Mouse (Mus musculus): Measurements from ENCODE around the gene Ndel1. TPM values are rescaled to one million over a fixed set of nuclear protein-coding genes. Genes with fewer than 3 reads are reported as not detected.
A peak's percentile ranks its signal among the peaks of the same experiment; 100 is the strongest.
"Not testable (repeated sequence)": the region's sequence is repeated elsewhere in the genome, so short reads cannot be mapped to it uniquely, and the experiment has no call there.

The Ndel1 gene
- polyA plus RNA-seq, 1 experiment from 2014 or later, result 70.6 TPM

DNA sequence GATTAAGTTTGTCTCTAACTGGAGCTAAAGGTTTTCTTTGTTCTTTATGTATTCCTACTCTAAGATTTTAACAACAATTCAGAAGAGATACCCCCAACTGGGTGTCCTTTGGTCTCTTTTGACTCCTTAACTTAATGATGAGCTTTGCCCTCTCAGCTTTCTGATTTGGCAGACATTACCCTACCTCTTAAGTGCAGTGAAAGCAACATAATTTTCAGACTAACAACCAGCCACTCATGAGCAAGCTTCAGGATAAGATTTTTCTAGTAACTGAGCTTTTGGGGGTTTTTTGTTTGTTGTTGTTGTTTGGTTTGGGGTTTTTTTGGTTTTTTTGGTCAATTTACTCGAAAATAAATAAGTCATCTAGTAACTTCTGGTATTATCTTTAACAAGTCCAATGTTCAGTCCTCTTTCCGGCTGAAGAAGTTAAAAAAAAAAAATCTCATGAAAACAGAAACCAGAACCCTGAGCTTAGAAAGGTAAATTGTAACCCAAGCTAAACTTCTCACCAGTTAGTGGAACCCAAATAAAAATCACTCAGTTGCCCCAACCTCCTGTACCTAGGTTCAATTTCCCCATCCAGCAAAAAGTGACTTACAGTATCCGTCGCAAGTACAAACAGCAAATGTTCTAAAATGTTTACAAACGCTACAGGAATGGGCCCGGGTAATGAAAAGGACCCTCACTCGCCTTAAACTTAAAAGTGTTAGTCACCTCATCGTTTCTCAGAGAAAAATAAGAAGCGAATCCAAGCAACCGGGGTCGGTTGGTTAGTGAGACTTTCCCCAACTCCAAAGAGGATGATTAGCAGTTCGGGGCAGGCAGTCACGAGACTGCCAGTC, 19.8 kb downstream of the Ndel1 start:
- Histone ChIP-seq H3K36me3 (ENCODE audit: control insufficient read depth, insufficient read depth, low read length) (peaks cover 5% of the 10 kb centered on the region; the same call in 1 of the 2 replicates), H3K27me3 (ENCODE audit: control insufficient read depth, insufficient read depth, low read length) (no peaks in the 10 kb centered on the region), H3K4me2 (replicated peaks; ENCODE audit: low read depth, low read length) (peak overlapping the region; percentile 69), H3K4me1 (ENCODE audit: control insufficient read depth, insufficient read depth, low read length) (peaks cover 20% of the 10 kb centered on the region), H3K27ac (ENCODE audit: low read depth, low read length) (peak overlapping the region; percentile 97), H3K4me3 (ENCODE audit: low read length) (peak overlapping the region; percentile 97), H3K9me3 (ENCODE audit: control insufficient read depth, low read length) (no peaks in the 10 kb centered on the region), H3K9ac (ENCODE audit: low read depth, low read length) (peak overlapping the region; percentile 97)
- ATAC-seq (ENCODE audit: low FRiP score, low TSS enrichment), result no peak
- 2% methylated on average over 13 of the region's 13 CpGs for WGBS

DNA sequence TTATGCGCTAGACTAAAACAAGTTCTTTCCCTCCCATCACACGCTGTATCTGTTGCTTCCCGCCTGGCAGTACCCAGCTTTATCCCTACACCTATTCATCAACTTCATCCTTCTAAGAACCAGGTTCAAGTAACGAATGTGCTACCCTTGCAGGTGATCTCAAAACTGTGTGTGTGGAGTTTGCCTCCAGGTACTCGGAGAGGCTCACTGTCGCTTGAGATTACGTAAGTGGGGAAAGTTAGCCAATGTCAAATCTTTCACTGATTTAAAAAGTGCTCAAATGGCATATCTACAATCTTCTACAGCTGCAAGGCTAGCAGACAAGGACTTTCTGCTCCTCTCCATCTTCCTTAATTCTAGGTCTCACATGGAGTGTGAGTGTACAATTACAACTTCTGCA, 20.8 kb downstream of the Ndel1 start:
- no peak for ATAC-seq (ENCODE audit: low FRiP score, low TSS enrichment)
- no peaks in the 10 kb centered on the region for H3K9me3 ChIP-seq (ENCODE audit: control insufficient read depth, low read length)
- peak overlapping the region; percentile 69 for H3K4me2 ChIP-seq (replicated peaks; ENCODE audit: low read depth, low read length)
- H3K4me3 ChIP-seq (ENCODE audit: low read length), result peak overlapping the region; percentile 97; the same call in 1 of the 2 replicates
- peaks cover 20% of the 10 kb centered on the region for H3K4me1 ChIP-seq (ENCODE audit: control insufficient read depth, insufficient read depth, low read length)
- no peak overlapping the region for H3K27ac ChIP-seq (ENCODE audit: low read depth, low read length)
- H3K27me3 ChIP-seq (ENCODE audit: control insufficient read depth, insufficient read depth, low read length), result no peaks in the 10 kb centered on the region
- peak overlapping the region; percentile 97; the same call in 1 of the 2 replicates for H3K9ac ChIP-seq (ENCODE audit: low read depth, low read length)
- peaks cover 5% of the 10 kb centered on the region; the same call in 1 of the 2 replicates for H3K36me3 ChIP-seq (ENCODE audit: control insufficient read depth, insufficient read depth, low read length)
- WGBS, result 88% methylated on average over 7 of the region's 7 CpGs

DNA sequence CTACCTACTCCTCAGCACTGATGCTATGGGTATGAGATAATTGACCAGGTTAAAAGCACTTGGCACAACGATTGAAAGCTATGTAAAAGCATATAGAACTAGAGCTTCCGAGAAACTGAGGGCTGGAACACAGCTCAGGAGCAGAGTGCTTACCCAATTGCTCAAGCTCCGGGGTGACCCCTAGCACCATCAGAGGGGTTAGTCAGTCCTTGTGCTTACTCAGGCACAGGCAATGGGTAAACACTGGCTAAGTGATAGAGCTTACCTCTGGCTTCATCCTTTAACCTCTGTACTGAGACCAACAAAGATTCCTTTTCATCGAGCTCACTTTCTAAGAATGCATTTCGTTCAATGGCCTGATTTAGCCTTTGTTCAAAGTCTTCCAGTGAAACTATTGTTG, 32.1 kb downstream of the Ndel1 start:
- H3K4me2 ChIP-seq (replicated peaks; ENCODE audit: low read depth, low read length), result no peak overlapping the region
- H3K4me3 ChIP-seq (ENCODE audit: low read length), result no peak overlapping the region
- no peak for ATAC-seq (ENCODE audit: low FRiP score, low TSS enrichment)
- no peaks in the 10 kb centered on the region for H3K27me3 ChIP-seq (ENCODE audit: control insufficient read depth, insufficient read depth, low read length)
- H3K9ac ChIP-seq (ENCODE audit: low read depth, low read length), result no peak overlapping the region
- 96% methylated on average over 5 of the region's 5 CpGs for WGBS
- no peak overlapping the region for H3K27ac ChIP-seq (ENCODE audit: low read depth, low read length)
- H3K4me1 ChIP-seq (ENCODE audit: control insufficient read depth, insufficient read depth, low read length), result no peaks in the 10 kb centered on the region
- H3K9me3 ChIP-seq (ENCODE audit: control insufficient read depth, low read length), result no peaks in the 10 kb centered on the region
- peaks cover 67% of the 10 kb centered on the region for H3K36me3 ChIP-seq (ENCODE audit: control insufficient read depth, insufficient read depth, low read length)

DNA sequence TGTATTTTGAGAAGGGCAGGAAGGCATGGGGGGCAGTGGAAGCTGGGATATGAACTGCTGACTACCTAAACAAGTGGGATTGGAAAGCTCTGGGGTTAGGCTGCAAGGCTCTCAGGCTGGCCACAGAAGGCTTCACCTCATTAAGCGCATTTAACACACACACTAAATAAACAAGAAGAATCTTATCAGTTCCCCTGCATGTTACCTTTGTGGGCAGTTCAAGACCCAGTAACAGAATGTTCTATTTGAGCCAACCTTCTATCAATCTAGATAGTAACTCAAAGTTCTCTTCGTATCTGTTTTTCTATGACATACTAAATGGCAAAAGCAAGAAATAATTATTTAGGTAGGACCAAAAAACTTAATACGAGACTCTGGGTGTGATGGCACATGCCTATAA, 36.6 kb downstream of the Ndel1 start:
- Histone ChIP-seq H3K36me3 (ENCODE audit: control insufficient read depth, insufficient read depth, low read length) (peaks cover 75% of the 10 kb centered on the region), H3K9ac (ENCODE audit: low read depth, low read length) (no peak overlapping the region), H3K9me3 (ENCODE audit: control insufficient read depth, low read length) (no peaks in the 10 kb centered on the region), H3K4me1 (ENCODE audit: control insufficient read depth, insufficient read depth, low read length) (no peaks in the 10 kb centered on the region), H3K27me3 (ENCODE audit: control insufficient read depth, insufficient read depth, low read length) (no peaks in the 10 kb centered on the region), H3K4me2 (replicated peaks; ENCODE audit: low read depth, low read length) (no peak overlapping the region), H3K4me3 (ENCODE audit: low read length) (no peak overlapping the region), H3K27ac (ENCODE audit: low read depth, low read length) (no peak overlapping the region)
- WGBS, result 93% methylated on average over 3 of the region's 3 CpGs
- ATAC-seq (ENCODE audit: low FRiP score, low TSS enrichment), result no peak

DNA sequence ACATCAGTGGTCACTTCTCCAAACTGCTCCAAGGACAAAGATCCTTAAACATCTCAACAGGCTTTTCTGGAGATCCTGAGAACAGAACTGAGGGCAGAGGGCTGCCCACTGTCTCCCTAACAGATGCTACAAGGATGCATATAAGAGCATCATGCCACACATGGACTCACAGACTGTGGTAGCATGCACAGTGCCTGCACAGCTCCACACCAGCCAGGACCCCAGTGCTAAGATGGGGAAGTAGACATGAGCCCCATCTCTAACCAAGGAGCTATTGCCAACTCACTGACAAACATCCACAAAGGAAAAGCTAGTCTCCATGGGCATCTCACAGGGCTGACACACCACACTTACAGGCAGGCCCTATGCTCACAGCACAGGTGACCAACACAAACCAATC, 38.1 kb downstream of the Ndel1 start:
- Histone ChIP-seq H3K4me3 (ENCODE audit: low read length) (no peak overlapping the region), H3K4me2 (replicated peaks; ENCODE audit: low read depth, low read length) (no peak overlapping the region), H3K9me3 (ENCODE audit: control insufficient read depth, low read length) (no peaks in the 10 kb centered on the region), H3K27me3 (ENCODE audit: control insufficient read depth, insufficient read depth, low read length) (no peaks in the 10 kb centered on the region), H3K9ac (ENCODE audit: low read depth, low read length) (no peak overlapping the region), H3K4me1 (ENCODE audit: control insufficient read depth, insufficient read depth, low read length) (no peaks in the 10 kb centered on the region), H3K36me3 (ENCODE audit: control insufficient read depth, insufficient read depth, low read length) (peaks cover 75% of the 10 kb centered on the region), H3K27ac (ENCODE audit: low read depth, low read length) (no peak overlapping the region)
- ATAC-seq (ENCODE audit: low FRiP score, low TSS enrichment), result no peak

DNA sequence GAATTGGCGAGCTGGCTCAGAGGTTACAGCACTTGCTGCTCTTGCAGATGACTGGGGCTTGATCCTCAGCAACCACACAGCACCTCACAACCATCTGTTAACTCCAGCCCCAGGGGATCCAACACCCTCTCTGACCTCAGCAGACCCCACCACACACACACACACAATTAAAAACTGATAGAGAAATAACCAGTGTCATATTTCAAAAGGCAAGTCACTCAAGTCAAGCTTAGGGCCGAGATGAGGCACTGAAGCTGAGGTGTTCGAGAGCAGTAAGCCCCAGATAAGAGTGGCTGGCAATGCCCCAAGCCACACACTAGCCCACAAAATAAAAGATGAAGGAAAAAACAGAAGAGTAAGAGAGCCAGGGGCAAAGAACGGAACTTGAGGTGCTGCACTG, 38.9 kb downstream of the Ndel1 start:
- Histone ChIP-seq H3K27ac (ENCODE audit: low read depth, low read length) (no peak overlapping the region), H3K9ac (ENCODE audit: low read depth, low read length) (no peak overlapping the region), H3K4me1 (ENCODE audit: control insufficient read depth, insufficient read depth, low read length) (no peaks in the 10 kb centered on the region), H3K4me3 (ENCODE audit: low read length) (no peak overlapping the region), H3K36me3 (ENCODE audit: control insufficient read depth, insufficient read depth, low read length) (peaks cover 79% of the 10 kb centered on the region), H3K4me2 (replicated peaks; ENCODE audit: low read depth, low read length) (no peak overlapping the region), H3K27me3 (ENCODE audit: control insufficient read depth, insufficient read depth, low read length) (no peaks in the 10 kb centered on the region), H3K9me3 (ENCODE audit: control insufficient read depth, low read length) (no peaks in the 10 kb centered on the region)
- 60% methylated on average over 4 of the region's 4 CpGs for WGBS
- no peak for ATAC-seq (ENCODE audit: low FRiP score, low TSS enrichment)

DNA sequence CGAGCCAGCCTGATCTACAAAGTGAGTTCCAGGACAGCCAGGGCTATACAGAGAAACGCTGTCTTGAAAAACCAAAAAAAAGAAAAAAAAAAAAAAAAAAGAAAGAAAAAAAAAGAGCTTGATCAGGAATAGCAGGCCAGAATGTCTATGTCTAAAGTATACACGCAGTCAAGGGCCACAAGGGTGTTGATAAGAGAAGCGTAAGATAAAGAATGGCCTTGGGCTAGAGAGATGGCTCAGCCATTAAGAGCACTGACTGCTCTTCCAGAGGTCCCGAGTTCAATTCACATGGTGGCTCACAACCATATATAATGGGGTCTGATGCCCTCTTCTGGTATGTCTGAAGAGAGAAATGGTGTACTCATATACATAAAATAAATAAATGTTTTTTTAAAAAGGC, 40.1 kb downstream of the Ndel1 start:
- not testable (repeated sequence) for ATAC-seq (ENCODE audit: low FRiP score, low TSS enrichment); H3K4me1 ChIP-seq (ENCODE audit: control insufficient read depth, insufficient read depth, low read length); H3K4me2 ChIP-seq (replicated peaks; ENCODE audit: low read depth, low read length); H3K4me3 ChIP-seq (ENCODE audit: low read length); H3K27ac ChIP-seq (ENCODE audit: low read depth, low read length); H3K27me3 ChIP-seq (ENCODE audit: control insufficient read depth, insufficient read depth, low read length); H3K9me3 ChIP-seq (ENCODE audit: control insufficient read depth, low read length); H3K9ac ChIP-seq (ENCODE audit: low read depth, low read length)
- H3K36me3 ChIP-seq (ENCODE audit: control insufficient read depth, insufficient read depth, low read length), result peaks cover 81% of the 10 kb centered on the region
- WGBS, result 94% methylated on average over 5 of the region's 5 CpGs

DNA sequence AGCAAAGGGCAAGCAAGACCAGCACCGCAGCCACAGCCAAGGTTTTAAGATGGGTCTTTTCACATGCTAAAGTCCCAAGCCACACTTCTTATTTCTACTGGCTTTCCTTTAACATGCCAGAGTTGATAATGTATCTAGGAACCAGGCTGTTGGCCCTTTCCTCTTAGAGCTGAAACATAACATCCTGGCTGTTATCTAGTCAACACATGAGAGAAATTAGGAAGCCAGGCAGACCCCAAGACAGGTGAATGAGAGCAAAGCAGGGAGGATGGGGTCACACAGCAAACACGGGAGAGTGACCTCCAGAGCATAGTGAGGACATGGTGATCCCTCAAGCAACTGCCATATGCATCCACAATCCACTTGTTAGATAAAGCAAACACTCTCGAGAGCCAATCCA, 44.9 kb downstream of the Ndel1 start:
- Histone ChIP-seq H3K4me2 (replicated peaks; ENCODE audit: low read depth, low read length) (no peak overlapping the region), H3K27ac (ENCODE audit: low read depth, low read length) (no peak overlapping the region), H3K9me3 (ENCODE audit: control insufficient read depth, low read length) (no peaks in the 10 kb centered on the region), H3K4me3 (ENCODE audit: low read length) (no peak overlapping the region), H3K4me1 (ENCODE audit: control insufficient read depth, insufficient read depth, low read length) (no peaks in the 10 kb centered on the region), H3K27me3 (ENCODE audit: control insufficient read depth, insufficient read depth, low read length) (no peaks in the 10 kb centered on the region), H3K9ac (ENCODE audit: low read depth, low read length) (no peak overlapping the region), H3K36me3 (ENCODE audit: control insufficient read depth, insufficient read depth, low read length) (peaks cover 76% of the 10 kb centered on the region)
- 91% methylated on average over 3 of the region's 3 CpGs for WGBS
- no peak for ATAC-seq (ENCODE audit: low FRiP score, low TSS enrichment)

DNA sequence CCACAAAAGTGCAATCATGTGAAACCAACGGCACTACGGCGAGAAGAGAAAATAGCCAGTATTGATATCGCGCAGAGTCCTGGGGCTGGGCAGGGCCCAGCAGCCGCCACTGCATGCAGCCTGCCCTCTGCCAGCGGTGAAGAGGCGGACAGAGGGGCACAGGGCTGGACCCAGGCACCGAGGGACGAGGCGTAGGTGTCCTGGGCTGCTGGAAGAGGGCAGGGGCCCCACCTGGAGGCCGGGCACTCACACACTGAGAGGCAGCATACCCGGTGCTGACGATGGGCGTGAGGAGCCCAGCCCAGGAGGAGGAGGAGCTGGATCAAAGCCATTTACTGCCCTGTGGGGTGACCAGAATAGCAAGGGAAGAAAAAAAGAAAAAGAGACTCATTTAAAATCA, 49.3 kb downstream of the Ndel1 start:
- no peak overlapping the region for H3K4me3 ChIP-seq (ENCODE audit: low read length)
- no peak overlapping the region for H3K9ac ChIP-seq (ENCODE audit: low read depth, low read length)
- no peak overlapping the region for H3K4me2 ChIP-seq (replicated peaks; ENCODE audit: low read depth, low read length)
- no peaks in the 10 kb centered on the region for H3K4me1 ChIP-seq (ENCODE audit: control insufficient read depth, insufficient read depth, low read length)
- ATAC-seq (ENCODE audit: low FRiP score, low TSS enrichment), result no peak
- no peak overlapping the region for H3K27ac ChIP-seq (ENCODE audit: low read depth, low read length)
- H3K27me3 ChIP-seq (ENCODE audit: control insufficient read depth, insufficient read depth, low read length), result no peaks in the 10 kb centered on the region
- H3K9me3 ChIP-seq (ENCODE audit: control insufficient read depth, low read length), result no peaks in the 10 kb centered on the region
- peaks cover 79% of the 10 kb centered on the region for H3K36me3 ChIP-seq (ENCODE audit: control insufficient read depth, insufficient read depth, low read length)
- WGBS, result 70% methylated on average over 15 of the region's 15 CpGs
